9 mouse cellular contexts compared by ENCODE assay signal in genomic region chr5:145116916-145117315, GRCm38 (mm10). TPM values are rescaled to one million over a fixed set of nuclear protein-coding genes. Genes with fewer than 3 reads are reported as not detected.
DNase-seq lines count a peak whose midpoint lies in the region; ATAC-seq and TF ChIP-seq lines count a peak whose summit lies in the region.
"Had no signal": no experiment of that assay in that cellular context is flagged by ENCODE, and none has a peak within 500 bp of the region (broad histone marks: within the 10 kb centered on the region; RNA-seq: fewer than 3 reads in every experiment).

No protein-coding gene starts in this region.

- no peak for TF ChIP-seq POLR2A in embryonic fibroblast, embryonic 13.5 days (IDR thresholded peaks at IDR 0.05; ENCODE audit: low read depth, low read length)

- H3K27me3 ChIP-seq in liver, embryonic 15.5 days, result peaks cover 8% of the 10 kb centered on the region; the same call in 1 of the 2 replicates

- no peaks in the 10 kb centered on the region for H3K9me3 ChIP-seq in liver, embryonic 15.5 days (replicated peaks)

- H3K4me3 ChIP-seq in embryonic fibroblast, embryonic 13.5 days (ENCODE audit: insufficient read depth, low read length), result peak overlapping the region; percentile 17; the same call in 1 of the 2 replicates
- peak overlapping the region; percentile 66 for H3K4me3 ChIP-seq in liver, embryonic 15.5 days (replicated peaks)

- no peak overlapping the region for H3K9ac ChIP-seq in liver, embryonic 15.5 days

- no peaks in the 10 kb centered on the region for H3K4me1 ChIP-seq in embryonic fibroblast, embryonic 13.5 days (ENCODE audit: control insufficient read depth, insufficient read depth, low read length)
- peaks cover 40% of the 10 kb centered on the region for H3K4me1 ChIP-seq in liver, embryonic 15.5 days (replicated peaks)

- DNase-seq in layer of hippocampus, adult 11-12 months (ENCODE audit: low spot score), result peak; percentile 63
- DNase-seq in layer of hippocampus, adult 9-11 months, result no peak
- peak; percentile 93 for DNase-seq in ZHBTc4 (ENCODE audit: low read depth, low spot score)
- DNase-seq in induced T-regulatory cell, adult 2 months (ENCODE audit: low read depth), result peak; percentile 82
- DNase-seq in ovary, adult 18-20 months (ENCODE audit: low spot score), result peak; percentile 60
- peak; percentile 55 to 73 for DNase-seq in urinary bladder, postnatal 36 days (ENCODE audit: low spot score in 2 of 2)

- peak overlapping the region; percentile 35 for H3K4me2 ChIP-seq in liver, embryonic 15.5 days

- peak overlapping the region; percentile 84 for H3K27ac ChIP-seq in embryonic fibroblast, embryonic 13.5 days (ENCODE audit: insufficient read depth, low read length)
- H3K27ac ChIP-seq in liver, embryonic 15.5 days (replicated peaks), result peak overlapping the region; percentile 33

- peak; percentile 36; the same call in 1 of the 2 replicates for TF ChIP-seq CTCF in embryonic fibroblast, embryonic 13.5 days (IDR thresholded peaks at IDR 0.05; ENCODE audit: borderline replicate concordance, insufficient read depth, low read length)

- WGBS in liver, embryonic 15.5 days (ENCODE audit: insufficient replicate concordance), result 38% methylated on average over 10 of the region's 10 CpGs

- 0 out of 2 replicates have a peak, but pooled peaks cover 4% of the 10 kb centered on the region for H3K36me3 ChIP-seq in liver, embryonic 15.5 days (replicated peaks)

- no peak for ATAC-seq in liver, embryonic 15.5 days (ENCODE audit: insufficient read depth)

RNA-seq across cellular contexts. Expression of gene Arpc1b, which starts 2.9 kb away (rescaled TPM):
- 328 and 384 TPM in 2 replicates for polyA plus RNA-seq in embryonic fibroblast, embryonic 13.5 days (2011; ENCODE audit: insufficient read length, low read depth, missing spikeins)
- polyA plus RNA-seq in liver, embryonic 15.5 days (2015; fragmentation: Nextera tagmentation; extraction: Ambion mirVana), result 185 and 195 TPM in 2 replicates

RNA-seq across cellular contexts. Expression of gene Pdap1, which starts 23.1 kb away (rescaled TPM):
- 144 and 168 TPM in 2 replicates for polyA plus RNA-seq in embryonic fibroblast, embryonic 13.5 days (2011; ENCODE audit: insufficient read length, low read depth, missing spikeins)
- 28.8 and 36.5 TPM in 2 replicates for polyA plus RNA-seq in liver, embryonic 15.5 days (2015; fragmentation: Nextera tagmentation; extraction: Ambion mirVana)

RNA-seq across cellular contexts. Expression of gene Bud31, which starts 23.2 kb away (rescaled TPM):
- polyA plus RNA-seq in embryonic fibroblast, embryonic 13.5 days (2011; ENCODE audit: insufficient read length, low read depth, missing spikeins), result 174 and 194 TPM in 2 replicates
- 121 and 128 TPM in 2 replicates for polyA plus RNA-seq in liver, embryonic 15.5 days (2015; fragmentation: Nextera tagmentation; extraction: Ambion mirVana)

RNA-seq across cellular contexts. Expression of gene Kpna7, which starts 33.1 kb away (rescaled TPM):
- polyA plus RNA-seq in embryonic fibroblast, embryonic 13.5 days (2011; ENCODE audit: insufficient read length, low read depth, missing spikeins), result not detected in 2 replicates
- polyA plus RNA-seq in liver, embryonic 15.5 days (2015; fragmentation: Nextera tagmentation; extraction: Ambion mirVana), result 0.10 TPM in 1 of 2 replicates, not detected in the other
- polyA plus RNA-seq: frontal cortex, adult 2 months had no signal

RNA-seq across cellular contexts. Expression of gene Arpc1a, which starts 33.3 kb away (rescaled TPM):
- polyA plus RNA-seq in embryonic fibroblast, embryonic 13.5 days (2011; ENCODE audit: insufficient read length, low read depth, missing spikeins), result 103 and 109 TPM in 2 replicates
- polyA plus RNA-seq in liver, embryonic 15.5 days (2015; fragmentation: Nextera tagmentation; extraction: Ambion mirVana), result 54.2 and 55.3 TPM in 2 replicates
